Mouse (Mus musculus): ENCODE data around the gene Esr1.

- TF ChIP-seq CTCF (IDR thresholded peaks at IDR 0.05; ENCODE audit: control insufficient read depth, insufficient read depth, low read length) (no peak), POLR2A (IDR thresholded peaks at IDR 0.05; ENCODE audit: borderline replicate concordance, control insufficient read depth, low read depth, low read length) (no peak)
These were observed 11.8 kb upstream of the Esr1 start for GRCm38 (mm10) chr10:4599591-4599990.

All from bone marrow, adult 2 months (tissue).